Mouse (Mus musculus): ENCODE results near the gene Nat8. TPM values are rescaled to one million over a fixed set of nuclear protein-coding genes. Genes with fewer than 3 reads are reported as not detected.
"Not testable (repeated sequence)": the region's sequence is repeated elsewhere in the genome, so short reads cannot be mapped to it uniquely, and the experiment has no call there.

Nat8 gene
- polyA plus RNA-seq, 1 experiment, result 66.8 TPM

GRCm38 (mm10) chr6:85829462-85829861, 2.4 kb downstream of the Nat8 start:
- no peak overlapping the region for H3K27ac ChIP-seq (ENCODE audit: insufficient read depth, low read depth, low read length)
- no peak overlapping the region for H3K4me3 ChIP-seq (ENCODE audit: low read depth, low read length)
- H3K36me3 ChIP-seq (ENCODE audit: control insufficient read depth, insufficient read depth, low read length), result no peaks in the 10 kb centered on the region
- TF ChIP-seq POLR2A (IDR thresholded peaks at IDR 0.05; ENCODE audit: low read depth, low read length) (no peak), CTCF (IDR thresholded peaks at IDR 0.05; ENCODE audit: extremely low read depth, insufficient read length, insufficient replicate concordance, low read depth, low read length) (no peak)
- H3K27me3 ChIP-seq (ENCODE audit: control insufficient read depth, insufficient read depth, low read length), result no peaks in the 10 kb centered on the region
- H3K4me1 ChIP-seq (ENCODE audit: control insufficient read depth, insufficient read depth, insufficient read length, low read length), result peaks cover 30% of the 10 kb centered on the region
- 91% methylated on average over 1 of the region's 1 CpGs for WGBS

- no peak overlapping the region for H3K4me3 ChIP-seq (ENCODE audit: low read depth, low read length)
- no peaks in the 10 kb centered on the region for H3K27me3 ChIP-seq (ENCODE audit: control insufficient read depth, insufficient read depth, low read length)
- TF ChIP-seq POLR2A (IDR thresholded peaks at IDR 0.05; ENCODE audit: low read depth, low read length) (no peak), CTCF (IDR thresholded peaks at IDR 0.05; ENCODE audit: extremely low read depth, insufficient read length, insufficient replicate concordance, low read depth, low read length) (no peak)
- H3K36me3 ChIP-seq (ENCODE audit: control insufficient read depth, insufficient read depth, low read length), result no peaks in the 10 kb centered on the region
- 80% methylated on average over 2 of the region's 2 CpGs for WGBS
- H3K27ac ChIP-seq (ENCODE audit: insufficient read depth, low read depth, low read length), result no peak overlapping the region
- H3K4me1 ChIP-seq (ENCODE audit: control insufficient read depth, insufficient read depth, insufficient read length, low read length), result peaks cover 30% of the 10 kb centered on the region; the same call in 1 of the 2 replicates
These were observed 6.0 kb downstream of the Nat8 start for GRCm38 (mm10) chr6:85825886-85826285.

- peaks cover 21% of the 10 kb centered on the region; the same call in 1 of the 2 replicates for H3K4me1 ChIP-seq (ENCODE audit: control insufficient read depth, insufficient read depth, insufficient read length, low read length)
- H3K4me3 ChIP-seq (ENCODE audit: low read depth, low read length), result no peak overlapping the region
- WGBS, result 30% methylated on average over 1 of the region's 1 CpGs
- no peak for TF ChIP-seq CTCF (IDR thresholded peaks at IDR 0.05; ENCODE audit: extremely low read depth, insufficient read length, insufficient replicate concordance, low read depth, low read length)
- no peak for TF ChIP-seq POLR2A (IDR thresholded peaks at IDR 0.05; ENCODE audit: low read depth, low read length)
- H3K27me3 ChIP-seq (ENCODE audit: control insufficient read depth, insufficient read depth, low read length), result no peaks in the 10 kb centered on the region
- peak overlapping the region; percentile 79 for H3K27ac ChIP-seq (ENCODE audit: insufficient read depth, low read depth, low read length)
- no peaks in the 10 kb centered on the region for H3K36me3 ChIP-seq (ENCODE audit: control insufficient read depth, insufficient read depth, low read length)
These were observed 8.3 kb downstream of the Nat8 start for GRCm38 (mm10) chr6:85823382-85824090.

GRCm38 (mm10) chr6:85822286-85822685, 9.6 kb downstream of the Nat8 start:
- H3K4me1 ChIP-seq (ENCODE audit: control insufficient read depth, insufficient read depth, insufficient read length, low read length), result peaks cover 18% of the 10 kb centered on the region; the same call in 1 of the 2 replicates
- TF ChIP-seq CTCF (IDR thresholded peaks at IDR 0.05; ENCODE audit: extremely low read depth, insufficient read length, insufficient replicate concordance, low read depth, low read length), result no peak
- no peak for TF ChIP-seq POLR2A (IDR thresholded peaks at IDR 0.05; ENCODE audit: low read depth, low read length)
- no peak overlapping the region for H3K4me3 ChIP-seq (ENCODE audit: low read depth, low read length)
- no peaks in the 10 kb centered on the region for H3K36me3 ChIP-seq (ENCODE audit: control insufficient read depth, insufficient read depth, low read length)
- WGBS, result 66% methylated on average over 4 of the region's 4 CpGs
- no peaks in the 10 kb centered on the region for H3K27me3 ChIP-seq (ENCODE audit: control insufficient read depth, insufficient read depth, low read length)
- peak overlapping the region; percentile 58 for H3K27ac ChIP-seq (ENCODE audit: insufficient read depth, low read depth, low read length)

GRCm38 (mm10) chr6:85820837-85821236, 11.0 kb downstream of the Nat8 start, which contains the start of the genes Nat8f6 and Nat8f5:
TSS of gene Nat8f6 (minus strand) at chr6:85820954.
TSS of gene Nat8f5 (minus strand) at chr6:85820972.
- Histone ChIP-seq H3K4me3 (ENCODE audit: low read depth, low read length) (peak within 1 kb of the TSS; percentile 42), H3K4me1 (ENCODE audit: control insufficient read depth, insufficient read depth, insufficient read length, low read length) (peaks cover 18% of the 10 kb centered on the region; the same call in 1 of the 2 replicates), H3K27me3 (ENCODE audit: control insufficient read depth, insufficient read depth, low read length) (no peaks in the 10 kb centered on the region), H3K27ac (ENCODE audit: insufficient read depth, low read depth, low read length) (peak within 1 kb of the TSS; percentile 95), H3K36me3 (ENCODE audit: control insufficient read depth, insufficient read depth, low read length) (no peaks in the 10 kb centered on the region)
- TF ChIP-seq CTCF (IDR thresholded peaks at IDR 0.05; ENCODE audit: extremely low read depth, insufficient read length, insufficient replicate concordance, low read depth, low read length) (no peak), POLR2A (IDR thresholded peaks at IDR 0.05; ENCODE audit: low read depth, low read length) (no peak)
- WGBS, result 41% methylated on average over 5 of the region's 5 CpGs

GRCm38 (mm10) chr6:85818338-85818737, 13.5 kb downstream of the Nat8 start:
- Histone ChIP-seq H3K4me3 (ENCODE audit: low read depth, low read length) (no peak overlapping the region), H3K36me3 (ENCODE audit: control insufficient read depth, insufficient read depth, low read length) (no peaks in the 10 kb centered on the region), H3K4me1 (ENCODE audit: control insufficient read depth, insufficient read depth, insufficient read length, low read length) (peaks cover 10% of the 10 kb centered on the region; the same call in 1 of the 2 replicates), H3K27me3 (ENCODE audit: control insufficient read depth, insufficient read depth, low read length) (no peaks in the 10 kb centered on the region), H3K27ac (ENCODE audit: insufficient read depth, low read depth, low read length) (no peak overlapping the region)
- 70% methylated on average over 1 of the region's 1 CpGs for WGBS
- TF ChIP-seq POLR2A (IDR thresholded peaks at IDR 0.05; ENCODE audit: low read depth, low read length) (no peak), CTCF (IDR thresholded peaks at IDR 0.05; ENCODE audit: extremely low read depth, insufficient read length, insufficient replicate concordance, low read depth, low read length) (no peak)

GRCm38 (mm10) chr6:85813339-85813738, 18.5 kb downstream of the Nat8 start:
- no peaks in the 10 kb centered on the region for H3K27me3 ChIP-seq (ENCODE audit: control insufficient read depth, insufficient read depth, low read length)
- 69% methylated on average over 2 of the region's 2 CpGs for WGBS
- H3K4me1 ChIP-seq (ENCODE audit: control insufficient read depth, insufficient read depth, insufficient read length, low read length), result peaks cover 2% of the 10 kb centered on the region; the same call in 1 of the 2 replicates
- H3K4me3 ChIP-seq (ENCODE audit: low read depth, low read length), result no peak overlapping the region
- TF ChIP-seq POLR2A (IDR thresholded peaks at IDR 0.05; ENCODE audit: low read depth, low read length) (no peak), CTCF (IDR thresholded peaks at IDR 0.05; ENCODE audit: extremely low read depth, insufficient read length, insufficient replicate concordance, low read depth, low read length) (no peak)
- H3K27ac ChIP-seq (ENCODE audit: insufficient read depth, low read depth, low read length), result 0 out of 2 replicates have a peak overlapping the region, but pooled peaks have one; percentile 32
- H3K36me3 ChIP-seq (ENCODE audit: control insufficient read depth, insufficient read depth, low read length), result no peaks in the 10 kb centered on the region

GRCm38 (mm10) chr6:85810942-85811537, 20.8 kb downstream of the Nat8 start:
- 29% methylated on average over 3 of the region's 3 CpGs for WGBS
- H3K27ac ChIP-seq (ENCODE audit: insufficient read depth, low read depth, low read length), result peak overlapping the region; percentile 65; the same call in 1 of the 2 replicates
- not testable (repeated sequence) for H3K4me1 ChIP-seq (ENCODE audit: control insufficient read depth, insufficient read depth, insufficient read length, low read length); H3K4me3 ChIP-seq (ENCODE audit: low read depth, low read length); H3K36me3 ChIP-seq (ENCODE audit: control insufficient read depth, insufficient read depth, low read length); H3K27me3 ChIP-seq (ENCODE audit: control insufficient read depth, insufficient read depth, low read length)

- H3K36me3 ChIP-seq (ENCODE audit: control insufficient read depth, insufficient read depth, low read length); H3K4me1 ChIP-seq (ENCODE audit: control insufficient read depth, insufficient read depth, insufficient read length, low read length); H3K4me3 ChIP-seq (ENCODE audit: low read depth, low read length); H3K27me3 ChIP-seq (ENCODE audit: control insufficient read depth, insufficient read depth, low read length): not testable (repeated sequence)
- H3K27ac ChIP-seq (ENCODE audit: insufficient read depth, low read depth, low read length), result 0 out of 2 replicates have a peak overlapping the region, but pooled peaks have one; percentile 4
- WGBS, result 84% methylated on average over 3 of the region's 3 CpGs
These were observed 21.4 kb downstream of the Nat8 start for GRCm38 (mm10) chr6:85810514-85810913.

GRCm38 (mm10) chr6:85809784-85810183, 22.1 kb downstream of the Nat8 start:
- H3K36me3 ChIP-seq (ENCODE audit: control insufficient read depth, insufficient read depth, low read length); H3K27me3 ChIP-seq (ENCODE audit: control insufficient read depth, insufficient read depth, low read length); H3K4me1 ChIP-seq (ENCODE audit: control insufficient read depth, insufficient read depth, insufficient read length, low read length); H3K4me3 ChIP-seq (ENCODE audit: low read depth, low read length); H3K27ac ChIP-seq (ENCODE audit: insufficient read depth, low read depth, low read length): not testable (repeated sequence)
- 55% methylated on average over 3 of the region's 3 CpGs for WGBS

Data from small intestine, adult 2 months (tissue).